Mouse (Mus musculus): ENCODE measurements around the gene Rara.

Gene Rara

DNA sequence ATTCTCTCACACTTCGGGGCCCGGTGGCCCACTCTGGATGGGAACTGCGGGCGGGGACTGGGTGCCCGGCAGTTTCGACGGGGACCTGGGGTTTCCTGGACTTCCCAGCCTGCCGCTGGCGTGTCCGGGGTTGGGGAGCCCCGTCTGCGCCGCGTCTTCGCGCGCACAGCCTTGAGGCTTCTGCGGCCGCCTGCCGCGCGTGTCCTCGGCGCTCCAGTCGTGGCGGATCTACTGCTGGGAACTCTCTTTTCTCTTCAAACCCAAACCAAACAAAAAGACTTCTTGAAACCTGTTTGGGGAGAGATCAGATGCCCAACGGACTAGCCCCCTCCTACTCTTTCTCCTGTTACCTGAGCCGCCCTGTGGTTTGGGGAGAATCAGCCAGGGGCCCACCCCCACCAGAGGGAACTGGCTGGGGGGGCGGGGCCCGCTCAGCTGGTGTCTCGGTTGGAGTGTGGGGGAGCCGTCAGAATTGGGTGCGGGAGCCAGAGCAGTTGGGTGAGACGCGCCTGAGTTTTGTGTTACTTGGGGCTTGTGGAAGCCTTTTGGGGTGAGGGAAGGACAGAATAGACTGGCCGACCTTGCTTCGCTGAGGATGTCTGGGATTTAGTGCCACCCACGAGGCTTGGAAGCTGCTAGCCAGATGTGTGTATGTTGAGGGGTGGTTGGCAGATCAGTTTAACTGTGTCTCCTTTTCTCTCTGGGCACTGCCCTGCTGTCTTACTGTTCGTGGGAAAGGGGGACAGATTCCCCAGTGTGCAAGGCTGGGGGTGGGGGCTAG lies 10.5 kb downstream of the Rara start:
- DNase-seq (ENCODE audit: low spot score in 2 of 2) = no peak

- DNase-seq (ENCODE audit: low spot score in 2 of 2) = no peak
Observed at GRCm38 (mm10) chr11:98938701-98939083, 11.1 kb downstream of the Rara start.

DNA sequence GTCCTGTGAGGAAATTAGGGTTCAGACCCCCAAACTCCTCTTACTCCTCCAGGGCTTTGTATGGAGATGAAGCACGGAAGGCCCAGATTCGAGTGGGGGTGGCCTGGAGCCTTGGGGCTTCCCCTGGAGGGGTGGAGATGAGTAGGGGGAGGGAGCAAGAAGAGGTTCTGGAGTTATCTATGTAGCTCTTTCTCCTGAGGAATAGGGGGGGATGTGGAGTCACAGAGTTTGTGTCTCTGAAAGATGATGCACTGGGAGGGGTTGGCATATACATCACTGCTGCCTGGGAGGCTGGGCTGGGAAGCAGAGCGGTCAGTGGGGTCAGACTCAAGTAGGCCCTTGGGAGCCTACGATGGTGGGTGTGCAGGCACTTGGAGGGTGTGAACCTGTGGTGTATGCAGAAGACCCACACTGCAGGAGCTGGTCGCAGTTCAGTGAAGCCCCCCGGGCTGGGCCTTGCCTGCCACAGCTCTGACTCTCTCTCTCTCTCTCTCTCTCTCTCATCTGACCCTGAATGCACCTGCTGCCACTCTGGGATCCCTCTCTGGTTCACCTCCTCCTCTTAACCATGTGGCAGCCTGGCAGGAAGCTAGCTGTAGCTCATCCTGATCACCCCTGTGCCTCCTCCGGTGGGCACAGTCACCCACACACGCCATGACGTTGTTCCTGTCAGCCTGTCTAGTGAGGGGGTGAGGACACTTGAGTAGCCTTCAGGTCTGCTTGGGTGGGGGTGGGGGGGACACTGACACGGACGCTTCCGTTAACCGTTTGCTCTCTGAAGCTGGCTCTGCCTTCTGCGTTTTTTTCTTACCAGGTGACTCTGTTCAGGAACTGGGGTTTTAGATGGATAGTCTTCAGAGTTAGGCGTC lies 11.7 kb downstream of the Rara start:
- no peak for DNase-seq (ENCODE audit: low spot score in 2 of 2)

DNA sequence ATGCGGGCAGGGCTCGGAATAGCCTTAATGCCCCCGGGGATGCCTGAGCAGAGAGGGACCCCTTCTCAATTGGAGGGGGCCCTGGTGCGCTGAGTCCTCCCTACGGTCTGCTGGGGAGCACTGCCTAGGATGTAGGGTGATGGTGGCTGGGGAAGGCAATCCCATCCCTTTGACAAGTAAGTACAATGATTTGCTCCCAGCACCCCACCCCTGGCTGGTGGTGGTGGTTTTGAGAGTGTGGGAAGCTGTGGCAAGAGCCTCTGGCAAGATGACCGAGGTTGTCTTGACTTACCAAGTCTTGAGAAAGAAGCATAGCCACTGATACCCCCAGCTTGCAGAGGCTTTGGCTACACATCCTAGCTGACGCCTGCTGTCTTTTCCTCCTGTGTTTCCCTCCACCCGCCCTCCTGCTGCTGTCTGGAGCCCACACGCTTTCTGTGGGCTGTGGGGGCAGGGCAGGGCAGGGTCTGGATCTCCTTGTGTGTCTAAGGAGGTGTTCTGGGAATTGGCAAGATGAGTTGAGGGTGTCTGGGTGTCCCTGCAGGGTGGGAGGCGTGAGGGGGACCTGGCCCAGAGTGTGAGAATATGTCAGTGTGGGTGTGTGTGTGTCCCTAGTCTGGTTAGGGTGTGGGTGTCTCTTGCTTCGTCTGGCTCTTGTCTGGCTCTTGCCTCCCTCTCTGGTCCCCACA lies 12.5 kb downstream of the Rara start:
- DNase-seq (ENCODE audit: low spot score in 2 of 2) = peak in 1 of 2 experiments; percentile 78

- no peak for DNase-seq (ENCODE audit: low spot score in 2 of 2)
Observed at GRCm38 (mm10) chr11:98940776-98941175, 13.2 kb downstream of the Rara start.

DNA sequence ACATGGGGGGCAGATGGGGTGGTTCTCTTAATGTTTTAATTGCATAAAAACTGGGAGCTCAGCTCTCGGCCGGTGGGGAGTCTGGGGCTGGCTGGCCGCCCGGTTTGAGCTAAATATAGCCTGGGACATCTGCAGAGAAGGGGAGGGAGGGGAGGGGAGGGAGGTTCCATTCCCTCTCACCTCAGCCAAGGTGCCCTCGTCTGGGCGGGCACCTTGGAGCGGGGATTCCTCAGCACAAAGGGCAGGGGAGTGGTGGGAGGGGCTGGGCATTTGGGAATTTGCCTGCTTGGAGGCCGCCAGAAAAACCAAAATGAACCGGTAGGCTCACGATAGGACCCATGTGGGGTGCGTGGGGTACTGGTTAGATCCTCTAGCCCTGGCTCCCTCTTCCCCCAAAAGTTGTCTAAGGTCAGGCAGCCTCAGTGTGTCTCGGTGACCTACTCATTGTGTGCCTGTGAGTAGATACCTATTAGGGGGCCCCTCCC lies 13.8 kb downstream of the Rara start:
- DNase-seq (ENCODE audit: low spot score in 2 of 2) = peak in 1 of 2 experiments; percentile 73

DNA sequence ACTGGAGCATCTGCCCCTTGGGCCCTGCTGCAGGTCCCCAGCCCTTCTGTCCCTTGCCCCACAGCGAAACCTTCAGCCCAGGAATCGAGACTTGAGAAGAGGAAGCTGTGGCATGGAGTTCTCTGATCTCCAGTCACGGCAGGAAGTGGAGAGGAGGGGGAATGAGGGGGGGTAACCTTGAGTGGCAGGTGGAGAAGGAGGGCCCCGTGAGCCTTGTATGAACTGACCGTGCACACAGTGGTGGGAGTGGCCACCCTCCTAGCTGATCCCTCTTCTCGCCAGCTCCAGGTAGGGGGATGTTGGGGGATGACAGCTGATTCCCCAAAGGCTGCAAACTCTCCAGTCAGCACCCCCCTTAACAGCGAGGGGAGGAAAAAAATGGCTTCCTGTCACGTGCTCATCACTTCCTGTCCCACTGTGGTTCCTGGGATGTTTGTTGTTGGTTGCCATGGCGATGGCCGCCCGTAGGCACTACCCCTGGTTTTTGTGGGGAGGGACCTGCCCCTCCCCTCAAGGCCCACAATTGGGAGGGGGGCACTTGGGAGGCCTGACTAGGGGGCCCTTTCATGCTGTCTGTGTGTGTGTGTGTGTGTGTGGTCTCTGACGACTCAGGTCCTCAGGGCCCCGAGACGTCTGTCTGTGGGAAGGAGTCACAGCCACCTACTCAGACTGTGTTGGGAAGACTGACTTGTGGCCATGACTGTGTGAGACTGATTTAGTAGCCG lies 14.4 kb downstream of the Rara start:
- peak in 1 of 2 experiments; percentile 65 for DNase-seq (ENCODE audit: low spot score in 2 of 2)

DNA sequence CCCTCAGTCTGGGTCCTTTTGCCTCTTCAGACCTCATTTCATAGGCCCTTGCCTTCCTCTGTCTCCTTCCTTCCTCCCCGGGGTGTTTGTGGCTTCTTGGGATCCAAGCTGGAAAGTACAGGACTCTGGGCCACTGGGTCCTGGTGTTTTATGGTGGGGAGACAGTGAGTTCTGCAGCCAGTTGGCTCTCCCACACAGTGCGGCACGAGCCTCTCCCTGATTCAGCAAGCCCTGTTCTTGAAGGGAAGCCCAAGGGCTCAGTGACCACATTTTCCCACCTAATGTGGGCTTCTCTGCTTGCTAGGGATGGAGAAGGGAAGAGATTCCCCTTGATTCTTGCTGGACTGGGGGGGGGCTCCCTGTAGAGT lies 14.9 kb downstream of the Rara start:
- no peak for DNase-seq (ENCODE audit: low spot score in 2 of 2)

DNA sequence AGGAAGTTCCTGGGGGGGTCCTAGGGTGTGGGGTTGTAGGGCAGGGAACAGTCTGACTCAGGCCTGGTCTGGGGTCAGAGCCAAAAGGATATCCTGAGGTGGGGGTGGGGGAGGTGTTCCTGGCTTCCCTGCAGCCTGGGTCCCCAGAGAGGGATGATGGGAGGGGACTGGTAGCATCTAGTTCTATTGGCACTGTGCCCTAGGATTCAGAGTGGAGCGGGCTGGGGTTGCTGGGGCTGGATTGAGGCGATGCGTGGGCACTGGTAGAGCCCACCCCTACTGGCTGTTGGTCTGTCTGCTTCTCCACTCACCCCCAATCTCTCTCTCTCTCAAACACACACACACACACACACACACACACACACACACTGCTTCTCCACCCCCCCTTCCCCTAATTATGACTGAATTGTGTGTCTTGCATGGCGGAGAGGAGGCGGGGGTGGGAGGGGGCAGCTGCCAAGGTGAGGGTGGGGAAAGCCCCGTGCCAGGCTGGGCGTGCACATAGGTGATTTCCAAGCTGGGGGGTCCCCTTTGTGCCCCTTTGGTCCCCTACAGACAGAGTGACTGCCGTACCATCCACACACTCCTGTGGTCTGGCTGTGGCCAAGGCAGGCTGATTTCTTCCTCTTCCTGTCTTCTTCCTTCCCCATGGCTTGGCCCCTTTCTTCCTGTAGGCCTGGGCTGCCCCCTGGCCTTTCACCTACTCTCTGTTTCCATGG lies 15.5 kb downstream of the Rara start:
- DNase-seq (ENCODE audit: low spot score in 2 of 2) = no peak

GRCm38 (mm10) chr11:98943741-98944461 lies 16.3 kb downstream of the Rara start:
- DNase-seq (ENCODE audit: low spot score in 2 of 2) = no peak

- DNase-seq (ENCODE audit: low spot score in 2 of 2) = no peak
Observed at GRCm38 (mm10) chr11:98944897-98945604, 17.4 kb downstream of the Rara start.

DNA sequence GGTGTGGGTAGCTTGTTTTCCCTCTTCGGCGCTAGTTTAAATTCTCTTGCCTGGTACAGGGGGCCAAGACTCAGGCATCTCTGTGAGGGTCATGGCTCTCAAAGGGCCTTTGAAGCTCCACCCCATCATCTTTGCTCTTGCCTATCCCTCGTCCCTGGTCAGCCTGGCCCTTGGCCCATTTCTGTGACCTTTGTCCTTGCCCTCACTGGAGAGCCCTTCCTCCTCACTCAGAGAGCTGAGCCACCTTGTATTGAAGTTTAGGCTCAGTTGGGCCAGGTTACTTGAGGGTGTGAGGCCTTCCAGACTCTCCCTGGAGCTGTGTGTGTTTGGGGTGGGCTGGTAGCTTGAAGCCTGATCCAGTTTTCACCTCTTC lies 18.0 kb downstream of the Rara start:
- no peak for DNase-seq (ENCODE audit: low spot score in 2 of 2)

DNA sequence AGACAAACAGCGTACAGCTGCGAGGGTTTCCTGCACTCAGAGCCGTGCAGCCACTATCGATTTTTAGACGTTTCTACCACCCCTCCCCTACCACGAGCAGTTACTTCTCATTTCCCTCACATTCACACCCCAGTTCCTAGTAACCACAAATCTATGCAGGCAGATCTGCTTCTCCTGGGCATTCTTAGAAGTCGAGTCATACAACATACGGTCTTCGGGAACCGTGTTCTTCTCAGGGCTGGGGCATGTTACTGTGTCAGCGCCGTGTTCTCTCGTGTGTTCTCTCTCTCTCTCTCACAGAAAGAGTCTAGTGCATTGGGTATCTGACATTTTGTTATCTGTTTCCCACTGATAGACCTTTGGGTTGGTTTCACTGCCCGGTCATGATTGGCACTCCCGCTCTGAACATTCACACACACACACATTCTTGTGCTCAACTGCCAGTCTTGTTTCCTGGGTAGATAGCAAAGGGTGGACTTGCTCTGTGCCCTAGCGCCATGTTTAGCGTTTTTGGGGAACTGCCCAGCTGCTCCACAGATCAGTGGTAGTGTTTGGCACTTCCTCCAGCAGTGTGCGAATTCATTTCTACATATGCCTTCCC lies 20.5 kb downstream of the Rara start:
- DNase-seq (ENCODE audit: low spot score in 2 of 2) = no peak

- DNase-seq (ENCODE audit: low spot score in 2 of 2) = no peak
Observed at GRCm38 (mm10) chr11:98949242-98949957, 21.8 kb downstream of the Rara start.

- no peak for DNase-seq (ENCODE audit: low spot score in 2 of 2)
Observed at GRCm38 (mm10) chr11:98949958-98950460, 22.4 kb downstream of the Rara start.

DNA sequence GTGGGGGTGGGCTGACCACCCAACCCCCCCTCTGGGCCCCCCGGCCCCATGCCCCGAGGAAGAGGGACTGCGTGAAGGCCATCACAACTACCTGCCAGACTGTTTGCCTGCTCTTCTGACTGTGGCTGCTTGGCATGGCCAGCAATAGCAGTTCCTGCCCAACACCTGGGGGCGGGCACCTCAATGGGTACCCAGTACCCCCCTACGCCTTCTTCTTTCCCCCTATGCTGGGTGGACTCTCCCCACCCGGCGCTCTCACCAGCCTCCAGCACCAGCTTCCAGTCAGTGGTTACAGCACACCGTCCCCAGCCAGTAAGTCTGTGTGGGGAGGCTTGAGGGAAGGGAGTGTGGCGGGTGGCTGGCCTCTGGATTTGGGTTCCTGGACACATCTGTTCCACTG lies 22.9 kb downstream of the Rara start:
- DNase-seq (ENCODE audit: low spot score in 2 of 2) = no peak

DNA sequence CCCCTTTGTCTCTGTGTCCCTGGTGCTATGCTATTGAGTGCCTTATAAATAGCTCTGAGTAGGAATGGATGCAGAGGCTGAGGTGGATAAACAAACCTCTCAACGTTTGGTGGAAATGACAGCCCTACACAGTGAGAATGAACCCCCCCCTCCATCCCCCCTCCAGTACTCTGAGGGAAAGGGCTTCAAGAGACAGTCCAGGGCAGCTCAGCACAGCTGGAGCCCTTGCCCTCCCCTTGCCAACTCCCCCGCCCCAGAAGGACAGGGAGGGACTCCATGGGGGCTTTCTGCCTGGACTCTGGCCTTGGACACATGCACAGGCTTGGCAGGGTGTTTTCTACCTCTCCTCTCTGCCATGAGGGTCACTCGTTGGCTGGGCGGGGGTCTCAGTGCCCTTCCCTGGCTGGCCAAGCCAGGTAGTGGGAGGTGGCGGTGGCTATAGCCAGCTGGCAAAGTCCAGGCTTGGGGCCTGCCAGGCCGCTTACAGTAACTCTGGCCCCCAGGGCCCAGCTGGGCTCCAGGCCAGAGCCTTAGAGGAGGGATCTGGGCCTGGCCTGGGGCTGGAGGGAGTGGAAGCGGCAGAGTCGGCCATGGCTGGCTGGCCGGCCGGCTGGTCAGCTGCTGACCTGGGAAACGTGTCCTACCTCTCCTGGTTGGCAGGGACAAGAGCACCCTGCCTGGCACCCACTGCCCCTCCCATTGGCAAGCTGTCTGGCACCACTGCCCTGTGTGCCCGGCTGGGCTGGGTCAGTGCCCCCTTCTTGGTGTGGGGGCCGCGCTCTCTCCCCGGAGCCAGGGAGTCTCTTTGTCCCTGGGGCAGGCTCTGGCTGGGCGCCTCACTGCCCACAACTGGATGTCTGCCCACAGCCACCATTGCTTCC lies 23.6 kb downstream of the Rara start:
- no peak for DNase-seq (ENCODE audit: low spot score in 2 of 2)
